Mouse (Mus musculus): ENCODE measurements around the gene Mex3d.

GRCm38 (mm10) chr10:80384709-80385108, 2.8 kb downstream of the Mex3d start:
- TF ChIP-seq CTCF (IDR thresholded peaks at IDR 0.05; ENCODE audit: borderline replicate concordance, extremely low read depth, insufficient read depth, insufficient read length) (no peak), POLR2A (IDR thresholded peaks at IDR 0.05; ENCODE audit: borderline replicate concordance, extremely low read depth, insufficient read depth, insufficient read length, poor library complexity, severe bottlenecking) (no peak)
